Mouse (Mus musculus) MEL-GATA-1-ER (cell line): ENCODE results near the gene 1700017D01Rik.
"Not testable (repeated sequence)": the region's sequence is repeated elsewhere in the genome, so short reads cannot be mapped to it uniquely, and the experiment has no call there.

Experiments
- DNase-seq: peaks from one replicate; pipeline ENCODE4 v3.0.0-alpha.2; 2012; ENCODE audit warnings: low read depth; ENCODE audit errors: extremely low read depth

Gene 1700017D01Rik

GRCm38 (mm10) chr19:11130776-11131175 is at the start of gene 1700017D01Rik:
1700017D01Rik (minus strand) TSS chr19:11130876.
- not testable (repeated sequence) for DNase-seq

GRCm38 (mm10) chr19:11177464-11177863 is 46.8 kb upstream of the 1700017D01Rik start:
- DNase-seq, result no peak

DNA sequence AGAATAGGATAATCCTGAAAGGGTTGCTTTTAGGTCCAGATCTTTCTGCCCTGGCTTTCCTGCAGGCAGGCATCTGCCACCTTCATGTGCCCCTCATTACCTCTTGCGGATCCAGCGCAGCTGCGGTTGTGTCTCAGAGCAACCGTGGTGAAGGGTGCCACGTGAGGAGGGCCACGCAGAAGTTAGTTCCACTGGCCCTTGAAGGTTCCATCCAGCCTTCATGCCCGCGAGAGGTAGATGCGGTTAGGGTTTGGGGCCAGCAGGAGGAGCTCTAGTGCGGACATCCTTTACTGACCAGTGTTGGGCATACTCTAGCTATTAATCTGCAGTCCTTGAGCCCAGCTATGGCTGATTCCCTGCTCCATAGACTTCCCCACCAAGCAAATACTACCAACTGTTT is 34.5 kb upstream of the 1700017D01Rik start, which contains the start of gene 1700025F22Rik:
Gene 1700025F22Rik (minus strand): TSS at position 149 of the 400 bp plus-strand sequence.
- no peak for DNase-seq

- not testable (repeated sequence) for DNase-seq
Measured at GRCm38 (mm10) chr19:11157890-11158289, 27.2 kb upstream of the 1700017D01Rik start.

- DNase-seq, result no peak
Measured at GRCm38 (mm10) chr19:11135336-11135735, 4.7 kb upstream of the 1700017D01Rik start.

- DNase-seq, result no peak
Measured at GRCm38 (mm10) chr19:11134852-11135251, 4.2 kb upstream of the 1700017D01Rik start.

- no peak for DNase-seq
Measured at GRCm38 (mm10) chr19:11129702-11130101, 974 bp downstream of the 1700017D01Rik start.

- DNase-seq, result not testable (repeated sequence)
Measured at GRCm38 (mm10) chr19:11121016-11121420, 9.7 kb downstream of the 1700017D01Rik start.

DNA sequence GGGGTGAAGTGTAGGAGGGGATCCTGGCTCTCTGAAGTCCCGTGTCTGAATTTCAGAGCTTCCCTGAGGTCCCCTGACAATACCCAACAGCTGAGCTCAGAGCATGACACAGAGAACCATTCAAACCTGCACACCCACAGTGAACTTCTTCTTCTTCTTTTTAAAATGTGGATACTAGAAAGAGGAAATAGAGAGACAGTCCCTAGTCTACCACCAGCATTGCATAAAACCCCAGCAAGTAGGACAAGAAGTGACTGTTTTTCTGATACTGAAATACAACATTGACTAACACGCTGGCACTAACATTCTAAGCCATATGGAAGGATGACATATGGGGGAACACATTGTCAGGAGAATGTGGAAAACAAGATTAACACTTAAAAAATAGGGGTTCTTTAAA is 11.3 kb downstream of the 1700017D01Rik start:
- no peak for DNase-seq

DNA sequence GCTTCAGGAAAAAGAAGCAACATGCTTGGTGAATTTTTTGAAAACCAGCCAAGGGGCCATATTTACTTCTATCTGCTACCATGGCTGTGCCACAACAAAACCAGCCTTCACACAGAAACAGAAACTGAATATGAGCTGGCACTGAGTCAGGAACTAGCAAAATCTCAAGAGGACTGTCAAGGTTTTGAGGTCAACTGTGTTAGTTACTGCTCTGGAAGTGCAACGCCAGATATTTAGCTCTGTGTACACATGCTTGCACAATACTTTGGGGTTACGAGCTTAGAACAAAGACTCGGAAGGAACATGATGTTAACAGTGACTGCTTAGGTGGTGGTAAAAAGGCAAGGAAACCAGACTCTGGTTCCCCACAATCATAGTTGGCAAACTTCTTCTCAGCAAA is 22.9 kb downstream of the 1700017D01Rik start:
- DNase-seq, result no peak

DNA sequence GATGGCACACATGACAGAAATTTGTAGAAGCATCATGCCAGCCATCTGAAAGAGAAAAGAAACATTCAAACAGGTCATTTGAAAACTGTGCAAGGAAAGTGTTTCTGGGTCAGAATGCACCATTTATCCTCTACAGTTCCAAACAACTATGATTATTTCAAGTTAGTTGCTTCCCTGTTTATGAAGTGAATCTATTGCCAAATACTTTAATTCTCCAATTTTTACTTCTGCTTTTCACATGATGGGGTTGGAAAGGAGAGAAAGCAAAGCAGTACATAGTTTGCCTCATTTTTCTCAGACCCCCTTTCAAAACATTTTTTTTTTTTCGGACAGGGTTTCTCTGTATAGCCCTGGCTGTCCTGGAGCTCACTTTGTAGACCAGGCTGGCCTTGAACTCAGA is 28.8 kb downstream of the 1700017D01Rik start:
- no peak for DNase-seq

- no peak for DNase-seq
Measured at GRCm38 (mm10) chr19:11098401-11098800, 32.3 kb downstream of the 1700017D01Rik start.

DNA sequence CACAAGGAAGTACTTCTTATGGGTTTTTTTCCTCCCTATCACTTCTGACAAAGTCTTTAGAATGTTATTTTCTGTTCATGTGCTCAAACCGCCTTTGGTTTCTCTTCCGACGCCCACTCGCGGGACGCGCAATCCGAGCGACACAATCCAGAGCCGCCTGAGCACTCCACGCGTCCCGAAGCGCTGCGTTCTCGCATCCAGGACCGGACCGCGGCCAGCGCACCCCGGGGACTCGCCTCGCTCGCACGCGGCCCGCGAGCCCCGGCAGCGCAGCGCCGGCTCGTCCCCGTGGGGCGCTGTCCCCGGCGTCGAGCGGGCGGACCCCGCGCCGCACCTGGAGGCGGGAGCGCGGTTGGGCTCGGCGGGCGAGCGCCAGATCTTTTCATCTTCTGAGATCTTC is 38.5 kb downstream of the 1700017D01Rik start:
- DNase-seq, result not testable (repeated sequence)

DNA sequence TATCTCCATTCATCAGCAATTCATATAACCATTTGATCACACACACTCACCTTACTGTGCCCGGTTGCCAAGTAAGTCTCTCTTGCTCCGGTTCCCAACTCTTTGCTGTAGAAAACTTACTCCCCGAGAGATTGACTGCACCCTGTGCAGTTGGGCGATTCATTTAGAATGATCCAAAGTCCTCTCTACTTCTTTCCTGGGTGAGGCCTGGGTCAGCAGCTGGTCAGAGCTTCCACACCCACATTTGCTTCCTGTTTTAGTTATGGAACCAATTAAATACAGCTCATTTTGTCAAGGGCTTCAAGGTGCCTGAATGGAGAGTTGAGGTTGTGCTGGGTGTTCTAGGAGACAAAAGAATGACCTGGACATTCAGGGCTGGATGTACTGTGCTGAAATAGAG is 49.7 kb downstream of the 1700017D01Rik start, which contains the start of gene Ms4a8a:
Gene Ms4a8a (minus strand): TSS at position 169 of the 400 bp plus-strand sequence.
- DNase-seq, result no peak

GRCm38 (mm10) chr19:11070364-11070763 is 60.3 kb downstream of the 1700017D01Rik start:
- no peak for DNase-seq

- DNase-seq, result peak; percentile 70
Measured at GRCm38 (mm10) chr19:11065202-11065875, 65.3 kb downstream of the 1700017D01Rik start.

- no peak for DNase-seq
Measured at GRCm38 (mm10) chr19:11060900-11061299, 69.8 kb downstream of the 1700017D01Rik start.

GRCm38 (mm10) chr19:11059967-11060366 is 70.7 kb downstream of the 1700017D01Rik start:
- no peak for DNase-seq

DNA sequence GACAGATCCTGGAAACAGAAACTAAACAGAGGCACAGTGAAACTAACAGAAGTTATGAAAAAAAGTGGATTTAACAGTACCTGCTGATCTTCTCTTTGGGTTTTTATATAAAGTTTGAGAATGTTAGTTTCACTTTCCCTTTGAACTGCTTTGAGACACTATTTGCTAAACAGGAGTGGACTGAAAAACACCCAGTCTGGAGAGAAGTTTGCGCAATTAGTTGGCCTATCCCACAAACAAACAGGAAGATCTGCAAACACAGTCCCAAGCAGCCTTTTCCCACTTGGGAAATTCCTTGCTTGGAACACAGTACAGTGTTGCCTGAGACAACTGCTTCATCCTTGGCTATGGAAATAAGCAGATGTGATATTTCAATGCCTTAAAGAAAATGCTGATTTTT is 75.0 kb downstream of the 1700017D01Rik start:
- not testable (repeated sequence) for DNase-seq

DNA sequence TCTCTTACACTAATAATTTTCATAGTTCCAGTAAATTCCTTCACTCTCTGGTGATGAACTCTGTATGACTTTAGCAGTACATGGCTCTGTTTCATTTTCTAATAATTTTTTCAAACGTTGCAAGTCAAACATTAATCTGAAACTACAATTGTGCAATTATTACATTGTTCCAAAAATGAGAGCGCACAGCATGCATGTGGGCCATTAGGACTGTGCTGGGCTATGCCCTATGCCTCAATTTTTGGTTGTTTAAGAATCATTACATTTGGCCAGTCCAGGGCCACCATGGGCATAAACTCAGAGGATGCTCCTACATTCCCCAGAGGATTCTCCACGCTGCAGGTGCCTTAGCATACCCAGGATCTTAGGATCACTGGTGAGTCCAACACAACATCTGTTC is 77.4 kb downstream of the 1700017D01Rik start:
- no peak for DNase-seq

DNA sequence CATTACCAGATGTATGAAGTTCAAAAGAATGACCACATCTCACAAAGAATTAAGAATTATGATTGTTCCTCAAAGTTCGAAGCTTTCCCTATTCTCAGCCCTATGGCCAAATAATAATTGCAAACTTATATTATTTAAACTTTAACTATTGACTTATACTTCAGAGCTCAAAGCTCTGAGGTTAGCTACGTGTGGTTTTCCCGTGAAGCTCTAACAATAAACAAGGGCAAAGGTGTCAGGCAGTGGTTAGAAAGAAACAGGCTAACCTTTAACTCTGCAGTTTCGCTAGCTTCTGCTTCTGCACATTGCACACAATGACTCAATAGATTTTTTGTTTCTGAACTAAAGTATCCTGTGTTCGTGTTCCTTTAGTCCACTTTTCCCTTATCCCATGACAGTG is 77.8 kb downstream of the 1700017D01Rik start:
- no peak for DNase-seq

- DNase-seq, result no peak
Measured at GRCm38 (mm10) chr19:11050286-11050685, 80.4 kb downstream of the 1700017D01Rik start.

GRCm38 (mm10) chr19:11049426-11049825 is 81.2 kb downstream of the 1700017D01Rik start:
- no peak for DNase-seq
